Mouse (Mus musculus) urinary bladder, adult 2 months (tissue): ENCODE results near the gene Hbb-bh1. TPM values are rescaled to one million over a fixed set of nuclear protein-coding genes. Genes with fewer than 3 reads are reported as not detected.
"Not testable (repeated sequence)": the region's sequence is repeated elsewhere in the genome, so short reads cannot be mapped to it uniquely, and the experiment has no call there.

Source experiments
- DNase-seq: peaks from one replicate; pipeline ENCODE4 v3.0.0; 2022; ENCODE audit warnings: low spot score
- polyA plus RNA-seq: library from polyadenylated mRNA; depleted of rRNA; stranded (reverse); fragments of >200 nt; gene quantifications from 2 replicates; pipeline ENCODE4 v1.2.3, GENCODE M21; 2012; rRNA removed

The Hbb-bh1 gene
- polyA plus RNA-seq, 1 experiment: 0.15 TPM

DNA sequence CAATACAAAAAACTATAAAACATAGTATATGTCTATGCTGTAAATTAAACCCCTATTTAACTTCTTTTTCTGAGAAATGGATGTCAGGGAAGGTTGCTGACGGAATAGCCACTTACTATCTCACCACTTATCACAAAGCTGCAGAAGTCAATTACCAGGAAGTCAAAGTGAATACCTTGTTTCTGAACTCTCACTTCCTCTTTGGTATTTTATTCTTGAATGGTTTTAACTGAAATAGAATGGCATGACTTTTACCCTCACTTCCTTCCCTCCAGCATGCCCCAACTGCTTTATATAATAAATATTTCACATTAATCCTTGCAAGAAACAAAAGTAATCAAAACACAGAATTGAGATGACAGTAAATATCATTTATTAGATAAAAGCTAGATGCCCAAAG, 30.8 kb downstream of the Hbb-bh1 start:
- DNase-seq: no peak

DNA sequence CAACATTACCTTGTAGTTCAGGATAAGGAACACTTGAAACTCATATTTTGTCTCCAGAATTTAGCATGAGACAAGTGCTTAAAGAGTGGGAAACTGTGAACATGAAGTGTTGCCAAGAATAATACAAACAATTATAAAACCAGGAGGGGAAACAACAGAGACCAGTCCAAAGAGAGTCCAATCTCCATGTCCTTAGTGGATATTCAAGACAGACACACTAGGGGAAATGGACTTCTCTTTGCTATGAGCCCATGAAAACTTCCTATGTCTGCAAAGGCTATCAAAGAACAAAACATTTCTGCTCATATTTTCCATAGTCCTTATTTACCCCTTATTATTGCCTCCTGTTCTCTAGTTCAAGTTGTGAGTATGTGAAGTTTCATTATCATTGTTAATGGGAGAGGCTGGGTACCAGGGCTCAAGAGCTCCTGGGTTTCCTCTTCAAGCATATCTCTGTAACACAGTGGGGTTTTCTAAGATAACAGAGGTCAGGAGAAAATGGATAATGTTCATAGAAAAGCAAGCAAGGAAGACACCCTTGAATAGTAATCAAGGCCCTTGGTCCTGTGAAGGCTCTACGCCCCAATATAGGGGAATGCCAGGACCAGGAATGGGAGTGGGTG, 31.6 kb downstream of the Hbb-bh1 start:
- no peak for DNase-seq

DNA sequence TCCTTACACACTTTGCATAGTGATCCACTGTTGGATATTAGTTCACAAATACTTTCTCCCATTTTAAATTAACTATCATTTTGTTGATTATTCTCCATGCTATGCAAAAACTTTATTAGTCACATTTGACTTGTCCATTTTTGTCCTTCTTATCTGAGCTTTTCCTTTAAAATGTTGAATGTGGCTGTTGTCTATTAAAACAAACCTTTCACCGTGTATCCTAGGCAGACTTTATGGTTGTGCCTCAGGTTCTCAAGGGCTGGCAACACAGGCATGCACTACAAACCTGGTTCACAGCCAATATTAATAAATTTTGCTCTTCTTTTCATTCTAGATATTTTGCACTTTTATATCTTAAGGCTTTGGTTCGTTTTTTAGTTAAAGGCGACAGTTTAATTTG, 32.2 kb downstream of the Hbb-bh1 start:
- no peak for DNase-seq

DNA sequence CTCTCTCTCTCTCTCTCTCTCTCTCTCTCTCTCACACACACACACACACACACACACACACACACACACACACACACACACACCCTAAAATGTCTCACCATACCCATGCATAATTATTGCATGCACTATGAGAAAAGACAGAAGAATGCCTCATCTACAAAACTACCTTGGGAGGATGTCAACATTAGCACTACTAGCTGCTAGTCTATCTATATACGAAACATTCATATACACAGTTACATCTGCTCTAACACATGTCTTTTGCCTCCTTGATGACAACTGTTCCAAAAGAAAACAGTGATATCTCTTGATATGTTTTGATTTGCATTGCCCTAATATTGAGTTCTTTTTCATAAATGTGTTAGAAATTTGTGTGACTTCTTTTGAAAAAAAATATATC, 32.7 kb downstream of the Hbb-bh1 start:
- DNase-seq: no peak

DNA sequence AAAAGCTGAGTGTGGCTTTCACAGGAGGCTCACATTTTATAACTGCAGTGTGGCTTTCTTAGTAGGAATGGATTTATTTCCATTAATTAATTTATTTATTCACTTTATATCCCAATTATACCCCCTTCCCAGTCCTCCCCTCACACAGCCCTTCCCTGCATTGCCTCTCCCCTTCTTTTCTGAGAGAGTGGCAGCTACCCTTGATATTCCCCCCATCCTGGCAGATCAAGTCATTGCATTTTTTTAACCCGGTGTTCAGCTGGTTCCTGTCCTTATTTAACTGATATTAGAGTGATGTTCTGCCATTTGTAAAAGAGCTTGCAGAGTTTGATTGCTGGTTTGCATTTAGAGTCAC, 33.2 kb downstream of the Hbb-bh1 start:
- DNase-seq: no peak

DNA sequence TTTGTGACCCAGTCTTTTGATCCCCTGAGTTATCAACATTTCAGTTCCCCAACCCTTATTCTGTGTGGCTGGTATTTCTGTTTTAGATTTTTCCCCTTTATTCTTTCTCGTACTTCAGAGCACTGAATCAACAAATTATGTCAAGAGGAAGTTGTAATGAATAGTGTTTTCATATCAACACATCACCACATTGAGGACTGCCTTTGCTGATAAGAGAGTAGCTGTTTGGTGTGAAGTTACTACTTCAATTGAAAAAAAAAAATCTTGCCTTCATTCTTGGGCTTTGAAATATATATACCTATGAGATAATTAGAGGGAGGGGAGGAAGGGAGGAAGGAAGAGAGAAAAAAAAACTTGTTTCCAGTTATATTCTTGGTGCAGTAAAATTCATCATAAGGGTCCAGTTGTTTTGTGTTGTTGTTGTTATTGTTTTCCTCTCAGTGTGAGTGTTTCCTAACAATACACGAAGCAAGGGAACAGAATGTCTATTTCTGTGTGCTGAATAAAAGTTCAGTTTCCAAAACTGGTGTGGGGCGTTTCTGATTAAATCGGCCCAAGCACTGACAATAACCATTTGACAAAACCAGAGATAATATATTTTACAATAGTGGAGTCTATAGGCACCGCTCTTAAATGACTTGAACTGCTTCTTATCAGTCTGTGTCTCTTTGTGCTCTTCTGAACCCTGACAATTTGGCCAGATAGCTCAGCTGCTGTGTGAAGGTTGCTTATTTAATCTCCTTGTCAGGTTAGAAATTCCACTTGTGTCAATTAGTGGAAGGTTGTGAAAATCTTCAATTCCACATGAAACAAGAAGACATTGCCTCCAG, 33.8 kb downstream of the Hbb-bh1 start:
- DNase-seq: no peak

DNA sequence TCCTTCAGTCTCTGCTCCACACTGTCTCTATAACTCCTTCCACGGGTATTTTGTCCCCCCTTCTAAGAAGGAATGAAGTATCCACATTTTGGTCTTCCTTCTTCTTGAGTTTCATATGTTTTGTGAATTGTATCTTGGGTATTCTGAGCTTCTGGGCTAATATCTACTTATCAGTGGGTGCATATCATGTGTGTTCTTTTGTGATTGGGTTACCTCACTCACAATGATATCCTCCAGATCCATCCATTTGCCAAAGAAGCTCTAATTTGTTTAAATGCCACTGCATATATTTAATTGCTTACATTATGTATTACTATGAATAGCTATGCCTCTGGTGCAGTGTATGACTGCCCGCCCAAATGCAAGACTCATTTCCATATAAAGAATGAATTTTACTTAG, 34.8 kb downstream of the Hbb-bh1 start:
- DNase-seq: not testable (repeated sequence)

DNA sequence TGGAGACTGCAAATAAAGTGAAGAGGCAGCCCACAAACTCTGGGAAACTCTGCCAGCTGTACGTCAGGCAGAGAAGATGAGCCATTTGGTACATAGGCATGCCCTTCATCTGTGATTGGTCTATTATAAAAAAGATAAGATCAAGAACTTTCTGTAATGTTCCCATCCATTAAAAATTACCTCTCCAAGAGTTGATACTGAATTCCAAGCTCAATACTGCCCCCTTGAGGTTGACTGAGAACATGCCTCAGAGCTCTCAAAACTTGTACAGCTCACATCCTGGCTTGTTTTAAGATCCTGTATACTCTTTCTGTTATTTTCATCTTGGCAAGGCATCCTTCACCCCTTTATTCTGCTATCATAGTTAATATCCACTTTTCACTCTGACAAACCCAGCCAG, 36.1 kb downstream of the Hbb-bh1 start:
- no peak for DNase-seq

DNA sequence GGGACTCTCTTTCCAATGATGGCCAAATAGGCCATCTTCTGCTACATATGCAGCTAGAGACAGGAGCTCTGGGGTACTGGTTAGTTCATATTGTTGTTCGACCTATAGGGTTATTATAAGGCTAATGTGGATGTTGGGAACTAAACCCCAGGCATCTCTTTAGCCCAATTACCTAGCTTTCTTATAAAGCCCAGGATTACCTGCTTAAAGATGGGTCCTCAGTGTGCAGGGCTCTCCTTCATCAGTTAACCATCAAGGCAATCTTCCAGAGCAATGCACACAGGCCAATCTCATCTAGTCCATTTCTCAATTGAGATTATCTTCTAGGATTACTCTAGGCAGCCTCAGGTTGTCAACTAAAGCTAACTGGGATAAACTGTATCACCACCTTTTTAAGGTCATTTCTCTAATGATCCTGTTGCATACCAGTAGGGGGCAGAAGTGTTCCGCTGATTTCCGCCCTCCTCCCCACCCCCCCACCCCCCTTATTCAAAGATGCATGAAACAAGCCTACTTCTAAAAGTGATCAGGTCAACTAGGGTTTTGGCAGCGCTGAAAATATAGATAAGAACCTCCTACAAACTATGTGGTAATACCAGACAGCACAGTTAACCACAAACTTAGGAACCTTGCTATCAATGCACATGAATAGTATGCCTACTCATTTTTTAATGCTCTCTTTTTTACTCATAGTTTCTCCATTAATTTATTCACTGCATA, 50.1 kb downstream of the Hbb-bh1 start:
- no peak for DNase-seq

DNA sequence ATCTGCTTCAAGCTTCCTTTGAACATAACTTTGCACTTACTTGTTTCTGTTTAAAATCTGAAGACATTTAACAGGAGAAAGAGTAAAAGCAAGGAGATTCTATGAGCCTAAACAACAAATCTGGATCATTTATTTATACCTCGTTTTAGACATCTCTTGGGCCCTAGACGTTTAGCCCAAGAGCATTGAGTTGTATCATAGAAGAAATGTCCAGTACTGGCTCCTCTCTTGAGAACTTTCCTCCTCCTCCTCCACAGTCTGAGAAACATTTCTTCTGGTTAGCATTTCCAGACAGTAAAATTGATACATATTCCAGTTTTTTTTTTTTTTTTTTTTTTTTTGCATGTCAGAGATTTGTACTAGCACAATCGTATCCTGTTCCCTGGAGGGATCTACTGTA, 51.2 kb downstream of the Hbb-bh1 start, which contains the start of gene Olfr67:
TSS of gene Olfr67 (minus strand) at position 101 of the 400 bp plus-strand sequence.
- no peak for DNase-seq

Other genes starting within 250 kb of the Hbb-bh1 start
- not detected in 2 replicates for gene Olfr619, start 242.6 kb downstream of the Hbb-bh1 start, polyA plus RNA-seq
- not detected in 2 replicates for gene Olfr620, start 230.6 kb downstream of the Hbb-bh1 start, polyA plus RNA-seq
- gene Olfr622, start 200.5 kb downstream of the Hbb-bh1 start, polyA plus RNA-seq: not detected in 2 replicates
- not detected in 2 replicates for gene Olfr623, start 179.5 kb downstream of the Hbb-bh1 start, polyA plus RNA-seq
- gene Olfr624, start 172.0 kb downstream of the Hbb-bh1 start, polyA plus RNA-seq: 0.01 and 0.03 TPM in 2 replicates
- gene Olfr625-ps1, start 160.4 kb downstream of the Hbb-bh1 start, polyA plus RNA-seq: not detected in 2 replicates
- not detected in 2 replicates for gene Olfr243, start 128.5 kb downstream of the Hbb-bh1 start, polyA plus RNA-seq
- not detected in 2 replicates for gene Olfr628, start 112.8 kb downstream of the Hbb-bh1 start, polyA plus RNA-seq
- gene Olfr629, start 98.2 kb downstream of the Hbb-bh1 start, polyA plus RNA-seq: not detected in 2 replicates
- gene Olfr630, start 85.8 kb downstream of the Hbb-bh1 start, polyA plus RNA-seq: not detected in 2 replicates
- not detected in 2 replicates for gene Olfr69, start 71.6 kb downstream of the Hbb-bh1 start, polyA plus RNA-seq
- gene Olfr68, start 63.5 kb downstream of the Hbb-bh1 start, polyA plus RNA-seq: not detected in 2 replicates
- gene Olfr67, start 51.3 kb downstream of the Hbb-bh1 start, polyA plus RNA-seq: not detected in 2 replicates
- gene Hbb-bt, start 29.2 kb downstream of the Hbb-bh1 start, polyA plus RNA-seq: 33.8 and 35.3 TPM in 2 replicates
- gene Hbb-bs, start 15.1 kb downstream of the Hbb-bh1 start, polyA plus RNA-seq: 257 and 296 TPM in 2 replicates
- not detected in 2 replicates for gene Hbb-bh2, start 2.6 kb downstream of the Hbb-bh1 start, polyA plus RNA-seq
- gene Hbb-y, start 10.1 kb upstream of the Hbb-bh1 start, polyA plus RNA-seq: 0.29 and 0.55 TPM in 2 replicates
- gene Olfr66, start 43.1 kb upstream of the Hbb-bh1 start, polyA plus RNA-seq: not detected in 2 replicates
- gene Olfr64, start 51.3 kb upstream of the Hbb-bh1 start, polyA plus RNA-seq: not detected in 2 replicates
- gene Olfr65, start 60.3 kb upstream of the Hbb-bh1 start, polyA plus RNA-seq: not detected in 2 replicates
- not detected in 2 replicates for gene Olfr631, start 85.7 kb upstream of the Hbb-bh1 start, polyA plus RNA-seq
- gene Olfr632, start 91.2 kb upstream of the Hbb-bh1 start, polyA plus RNA-seq: not detected in 2 replicates
- gene Olfr633, start 101.3 kb upstream of the Hbb-bh1 start, polyA plus RNA-seq: not detected in 2 replicates
- not detected in 2 replicates for gene Olfr635, start 128.0 kb upstream of the Hbb-bh1 start, polyA plus RNA-seq
- gene Olfr638, start 155.6 kb upstream of the Hbb-bh1 start, polyA plus RNA-seq: not detected in 2 replicates
- not detected in 2 replicates for gene Olfr639, start 174.1 kb upstream of the Hbb-bh1 start, polyA plus RNA-seq
- not detected in 2 replicates for gene Olfr640, start 182.4 kb upstream of the Hbb-bh1 start, polyA plus RNA-seq
- gene Olfr641, start 192.3 kb upstream of the Hbb-bh1 start, polyA plus RNA-seq: not detected in 2 replicates
- gene Olfr642, start 209.5 kb upstream of the Hbb-bh1 start, polyA plus RNA-seq: not detected in 2 replicates
- not detected in 2 replicates for gene 4930516K23Rik, start 218.3 kb upstream of the Hbb-bh1 start, polyA plus RNA-seq
- not detected in 2 replicates for gene Olfr644, start 228.7 kb upstream of the Hbb-bh1 start, polyA plus RNA-seq
- not detected in 2 replicates for gene Olfr645, start 242.3 kb upstream of the Hbb-bh1 start, polyA plus RNA-seq